Mouse (Mus musculus) yolk sac, embryonic 10.5 days (tissue): Measurements from ENCODE around the gene Lrrc23.
"Not testable (repeated sequence)": the region's sequence is repeated elsewhere in the genome, so short reads cannot be mapped to it uniquely, and the experiment has no call there.

Experiments
- DNase-seq: peaks from one replicate; pipeline ENCODE4 v3.0.0-alpha.2; 2017; ENCODE audit warnings: low spot score

Gene Lrrc23

DNA sequence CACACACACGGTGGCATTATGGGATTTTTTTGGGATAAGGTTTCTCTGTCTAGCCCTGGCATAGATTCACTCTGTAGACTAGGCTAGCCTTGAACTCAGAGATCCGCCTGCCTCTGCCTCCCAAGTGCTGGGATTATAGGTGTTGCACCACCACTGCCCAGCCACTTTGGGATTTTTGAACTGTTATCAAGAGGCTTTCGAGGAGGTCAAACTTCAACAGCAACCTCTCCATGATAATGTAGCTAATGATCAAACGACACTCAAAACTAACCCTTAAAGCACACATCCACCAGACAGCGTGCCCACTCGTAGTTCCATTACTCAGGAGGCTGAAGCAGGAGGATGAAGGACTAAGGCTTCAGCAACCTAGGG lies 28.4 kb upstream of the Lrrc23 start:
- no peak for DNase-seq

- no peak for DNase-seq
Observed at GRCm38 (mm10) chr6:124807366-124807765, 27.8 kb upstream of the Lrrc23 start.

- no peak for DNase-seq
Observed at GRCm38 (mm10) chr6:124806446-124807140, 27.1 kb upstream of the Lrrc23 start.

DNA sequence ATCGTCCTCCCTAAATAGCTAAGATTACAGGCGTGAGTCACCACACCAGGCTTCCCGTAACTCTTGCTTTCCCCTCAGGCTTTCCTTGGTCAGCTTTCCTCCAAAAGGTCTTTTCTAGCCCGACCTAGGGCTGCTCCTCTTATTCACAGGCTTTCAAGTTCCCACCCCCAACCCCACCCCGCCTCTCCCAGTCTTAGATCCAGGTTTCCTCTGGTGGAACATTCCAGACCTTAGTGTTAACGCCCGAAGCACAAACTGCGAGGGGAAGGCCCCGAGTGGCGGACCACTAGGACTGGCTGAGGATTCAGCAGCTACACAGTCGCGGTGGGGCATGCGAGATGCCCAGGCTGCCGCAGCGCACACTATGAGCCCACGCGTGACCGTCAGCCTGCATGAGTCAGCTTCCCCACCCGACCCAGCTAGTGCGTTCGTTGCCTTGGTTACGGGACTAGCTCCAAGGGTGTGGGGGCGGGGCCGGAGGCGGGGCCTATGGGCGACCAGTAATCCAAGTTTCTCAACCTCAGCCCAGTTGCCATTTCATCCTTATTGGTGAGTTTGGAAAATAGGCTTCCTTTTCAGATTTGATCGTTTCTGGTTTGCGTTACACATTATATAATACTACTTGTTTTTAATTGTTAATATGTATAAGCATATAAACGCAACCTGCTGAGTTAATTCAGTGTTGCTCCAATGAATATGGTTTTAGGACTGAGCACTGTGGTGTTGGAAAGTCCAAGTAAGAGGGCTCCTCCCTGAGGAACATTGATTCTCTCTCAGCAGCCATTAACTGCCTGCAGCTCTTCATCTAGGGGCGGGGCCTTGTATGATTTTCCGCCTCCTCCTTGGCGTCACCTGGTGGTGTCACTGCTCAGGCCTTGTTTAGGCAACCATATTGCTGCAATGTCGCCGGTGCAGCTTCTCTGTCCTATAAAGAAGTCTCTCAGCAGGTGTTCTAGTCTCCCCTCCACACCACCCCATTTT lies 26.1 kb upstream of the Lrrc23 start:
- peak; percentile 96 for DNase-seq

- no peak for DNase-seq
Observed at GRCm38 (mm10) chr6:124804341-124804740, 24.8 kb upstream of the Lrrc23 start.

GRCm38 (mm10) chr6:124803691-124804090 lies 24.2 kb upstream of the Lrrc23 start:
- not testable (repeated sequence) for DNase-seq

DNA sequence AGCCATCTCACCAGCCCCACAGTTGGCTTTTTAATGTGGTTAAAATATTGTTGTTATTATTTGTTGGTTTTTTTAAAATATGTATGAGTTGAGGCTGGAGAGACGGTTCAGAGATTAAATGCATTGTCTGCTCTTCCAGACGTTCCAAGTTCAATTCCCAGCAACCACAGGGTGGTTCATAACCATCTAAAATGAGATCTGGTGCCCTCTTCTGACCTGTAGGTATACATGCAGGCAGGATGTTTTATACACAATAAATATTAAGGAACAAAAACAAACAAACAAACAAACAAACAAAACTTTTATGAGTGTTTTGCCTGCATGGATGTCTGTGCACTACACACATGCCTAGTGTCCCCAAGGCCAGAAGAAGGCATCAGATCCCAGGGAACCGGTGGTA lies 23.5 kb upstream of the Lrrc23 start:
- no peak for DNase-seq

DNA sequence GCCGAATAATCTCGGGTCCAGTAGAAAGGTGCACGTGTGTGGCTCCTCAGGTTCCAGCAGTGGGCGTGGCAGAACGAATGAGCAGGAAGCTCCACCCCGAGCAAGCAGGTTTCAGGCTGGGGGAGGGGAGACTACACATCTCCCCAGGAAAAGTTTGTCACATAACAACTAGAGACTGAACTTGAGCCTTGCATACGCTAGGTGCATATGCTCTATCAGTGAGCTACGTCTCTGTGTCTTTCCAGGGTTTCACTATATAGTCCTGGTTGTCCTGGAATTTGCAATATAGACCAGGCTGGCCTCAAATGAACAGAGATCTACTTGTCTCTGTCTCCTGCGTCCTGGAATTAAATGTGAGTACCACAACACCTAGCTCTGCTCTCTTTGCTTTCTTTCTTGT lies 22.9 kb upstream of the Lrrc23 start:
- DNase-seq: peak; percentile 57

- no peak for DNase-seq
Observed at GRCm38 (mm10) chr6:124796200-124796599, 16.7 kb upstream of the Lrrc23 start.

- DNase-seq: no peak
Observed at GRCm38 (mm10) chr6:124795781-124796180, 16.3 kb upstream of the Lrrc23 start.

DNA sequence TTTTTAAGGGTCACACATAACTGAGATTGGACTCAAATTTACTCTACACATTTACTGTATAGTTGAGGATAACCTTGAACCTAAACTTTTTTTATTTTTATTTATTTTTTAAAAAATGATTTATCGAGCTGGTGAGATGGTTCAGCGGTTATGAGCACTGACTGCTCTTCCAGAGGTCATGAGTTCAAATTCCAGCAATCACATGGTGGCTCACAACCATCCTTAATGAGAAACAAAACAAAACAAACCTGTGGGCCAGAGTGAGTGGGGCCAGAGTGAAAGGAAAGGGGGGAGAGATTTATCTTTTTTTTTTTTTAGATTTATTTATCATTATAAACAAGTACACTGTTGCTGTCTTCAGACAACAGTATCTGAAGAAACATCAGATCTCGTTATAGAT lies 12.4 kb upstream of the Lrrc23 start:
- no peak for DNase-seq

DNA sequence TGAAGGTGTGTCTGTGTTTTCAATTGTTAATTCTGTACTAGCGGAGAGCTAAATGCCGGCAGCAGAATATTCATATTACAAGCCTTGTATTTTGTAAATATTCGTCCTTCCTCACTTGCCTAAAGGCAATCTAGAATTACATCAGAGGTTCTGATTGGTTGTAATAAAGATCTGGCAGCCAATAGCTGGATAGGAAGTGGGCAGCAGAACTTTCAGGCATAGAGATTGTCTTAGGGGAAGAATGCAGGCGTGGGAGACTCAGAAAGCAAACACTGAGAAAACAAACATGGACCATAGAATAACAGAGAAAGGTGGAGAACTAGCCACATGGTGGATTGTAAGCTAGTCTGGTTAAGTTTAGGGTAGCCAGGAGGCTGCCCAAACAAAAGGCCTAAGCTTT lies 10.6 kb upstream of the Lrrc23 start:
- no peak for DNase-seq

- peak; percentile 53 for DNase-seq
Observed at GRCm38 (mm10) chr6:124789519-124789918, 10.0 kb upstream of the Lrrc23 start.

DNA sequence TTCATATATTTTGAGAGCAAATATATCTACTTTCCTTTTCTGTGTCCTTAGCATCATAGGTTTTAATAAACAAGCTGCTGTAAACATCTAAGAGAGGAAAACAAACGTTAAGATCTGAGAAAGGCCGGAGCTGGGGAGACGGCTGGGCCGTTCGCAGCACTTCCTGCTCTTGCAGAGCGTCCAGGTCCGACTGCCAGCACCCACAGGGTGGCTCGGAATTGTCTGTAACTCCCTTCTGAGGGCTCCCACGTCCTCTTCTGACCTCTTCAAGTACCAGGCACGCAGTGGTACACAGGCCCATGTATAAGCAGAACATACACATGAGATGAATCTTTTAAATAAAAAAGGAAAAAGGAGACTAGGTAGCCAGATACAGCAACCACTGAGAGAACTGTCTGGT lies 8.2 kb upstream of the Lrrc23 start:
- DNase-seq: no peak

- no peak for DNase-seq
Observed at GRCm38 (mm10) chr6:124786756-124787420, 7.4 kb upstream of the Lrrc23 start.

- peak; percentile 36 for DNase-seq
Observed at GRCm38 (mm10) chr6:124782436-124782835, 2.9 kb upstream of the Lrrc23 start.

GRCm38 (mm10) chr6:124780917-124781316 lies 1.4 kb upstream of the Lrrc23 start:
- no peak for DNase-seq

DNA sequence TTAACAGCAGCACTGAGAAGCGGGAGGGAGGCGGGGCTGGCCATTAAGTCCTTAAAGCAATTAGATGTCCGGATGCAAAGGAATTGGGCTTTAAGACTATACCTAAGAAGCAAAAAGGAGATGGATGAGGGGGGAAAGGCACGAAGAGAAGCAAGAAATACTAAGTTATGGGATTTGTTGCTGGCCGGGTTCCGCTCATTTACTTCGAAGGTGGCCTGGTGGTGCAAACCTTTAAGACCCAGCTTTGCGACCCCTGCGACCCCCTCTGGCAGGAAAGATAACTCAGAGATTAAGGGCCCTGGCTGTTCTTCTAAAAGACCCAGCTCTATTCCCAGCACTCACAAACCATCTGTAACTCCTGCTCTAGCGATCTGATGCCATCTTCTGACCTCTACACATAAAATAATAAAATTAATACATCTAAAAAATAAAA lies 473 bp upstream of the Lrrc23 start:
- DNase-seq: no peak

DNA sequence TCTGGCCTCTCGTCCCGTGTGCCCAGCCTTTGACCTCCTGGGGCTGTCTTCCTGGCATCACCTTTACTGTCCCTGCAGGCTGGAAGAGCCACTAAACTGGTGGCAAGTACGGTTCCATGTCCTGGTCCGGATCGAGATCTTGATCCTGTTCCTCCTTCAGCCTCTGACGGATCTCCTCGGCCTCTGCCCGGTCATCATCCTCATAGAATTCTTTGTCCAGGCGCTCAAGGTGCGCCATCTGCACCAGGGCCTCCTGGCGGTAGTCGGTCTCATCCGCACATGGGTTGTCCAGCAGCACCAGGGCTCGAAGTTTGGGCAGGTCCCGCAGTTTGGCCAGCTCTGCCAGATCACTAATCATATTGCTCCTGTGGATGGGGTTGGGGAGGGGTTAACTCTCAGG lies 9.0 kb downstream of the Lrrc23 start:
- DNase-seq: no peak

- no peak for DNase-seq
Observed at GRCm38 (mm10) chr6:124770013-124770412, 9.5 kb downstream of the Lrrc23 start.

DNA sequence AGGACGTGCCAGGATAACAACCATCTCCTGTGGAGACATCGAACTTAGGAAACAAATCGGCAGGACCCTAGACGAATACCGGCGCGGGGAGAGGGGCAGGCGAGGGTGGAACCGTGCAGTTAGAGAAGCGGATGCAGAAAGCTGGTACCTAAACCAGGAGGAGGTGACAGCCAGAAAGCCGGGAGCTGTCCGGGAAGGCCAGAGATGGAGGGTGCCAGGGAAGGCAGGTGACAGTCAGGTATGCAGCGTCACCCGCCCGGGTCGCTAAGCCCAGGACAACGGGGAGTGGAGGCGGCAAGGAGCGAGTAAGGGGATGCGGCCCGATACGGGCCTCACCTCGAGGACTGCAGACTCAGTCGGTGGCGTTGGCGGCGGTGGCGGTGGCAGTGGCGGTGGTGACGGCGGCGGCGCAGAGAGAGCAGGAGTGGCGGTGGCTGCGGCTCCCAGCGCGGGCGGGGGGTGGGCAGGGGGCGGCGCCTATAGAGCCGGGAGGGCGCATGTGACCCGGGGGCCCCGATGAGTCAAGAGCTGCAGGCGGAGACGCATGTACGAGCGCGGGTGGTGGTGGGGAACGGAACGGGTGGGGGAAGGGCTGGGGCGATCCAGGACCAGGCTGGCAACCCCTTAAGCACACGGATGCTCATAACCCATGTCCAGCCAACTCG lies 10.3 kb downstream of the Lrrc23 start, which contains the start of gene Eno2:
Gene Eno2 (minus strand): TSS at position 573 of the 665 bp plus-strand sequence.
- DNase-seq: peak; percentile 58

- DNase-seq: no peak
Observed at GRCm38 (mm10) chr6:124768704-124769044, 10.9 kb downstream of the Lrrc23 start.
